Mouse (Mus musculus): ENCODE data around the gene Asrgl1.

Gene Asrgl1

GRCm38 (mm10) chr19:9071456-9072156 is 63.8 kb downstream of the Asrgl1 start:
- peak in 1 of 2 experiments; percentile 23 for DNase-seq (ENCODE audit: low spot score in 2 of 2)

GRCm38 (mm10) chr19:9070316-9070715 is 65.1 kb downstream of the Asrgl1 start:
- DNase-seq (ENCODE audit: low spot score in 2 of 2), result no peak

DNA sequence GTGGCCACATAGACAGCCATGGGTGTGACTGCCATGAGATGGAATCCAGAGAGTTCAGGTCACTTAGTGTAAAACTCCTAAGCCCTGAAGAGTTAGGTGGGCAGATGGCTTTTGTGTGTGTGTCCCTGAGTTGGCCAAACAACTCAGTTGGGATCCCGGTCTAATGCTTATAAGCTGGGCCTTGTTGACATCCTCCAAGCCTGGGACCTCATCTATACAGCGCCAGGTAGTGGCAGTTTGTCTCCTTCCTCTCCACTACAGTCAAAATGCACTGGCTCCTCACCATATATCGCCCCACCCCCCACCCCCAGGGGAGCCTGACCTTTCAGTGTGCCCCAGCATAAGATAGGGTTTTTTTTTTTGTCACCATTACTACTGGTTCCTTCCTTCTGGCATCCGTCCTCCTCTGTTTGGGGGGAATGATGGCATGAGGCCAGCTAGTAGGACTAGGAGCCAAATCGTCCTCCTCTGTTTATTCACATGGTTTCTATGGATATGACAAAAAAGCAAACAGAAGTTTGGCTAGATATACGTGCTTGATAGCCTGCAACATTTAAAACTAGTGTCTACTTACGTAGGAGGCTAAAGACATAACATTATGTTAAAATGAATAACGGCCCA is 65.6 kb downstream of the Asrgl1 start:
- DNase-seq (ENCODE audit: low spot score in 2 of 2), result no peak

- peak in 1 of 2 experiments; percentile 20 for DNase-seq (ENCODE audit: low spot score in 2 of 2)
Observed at GRCm38 (mm10) chr19:9067292-9067691, 68.1 kb downstream of the Asrgl1 start.

DNA sequence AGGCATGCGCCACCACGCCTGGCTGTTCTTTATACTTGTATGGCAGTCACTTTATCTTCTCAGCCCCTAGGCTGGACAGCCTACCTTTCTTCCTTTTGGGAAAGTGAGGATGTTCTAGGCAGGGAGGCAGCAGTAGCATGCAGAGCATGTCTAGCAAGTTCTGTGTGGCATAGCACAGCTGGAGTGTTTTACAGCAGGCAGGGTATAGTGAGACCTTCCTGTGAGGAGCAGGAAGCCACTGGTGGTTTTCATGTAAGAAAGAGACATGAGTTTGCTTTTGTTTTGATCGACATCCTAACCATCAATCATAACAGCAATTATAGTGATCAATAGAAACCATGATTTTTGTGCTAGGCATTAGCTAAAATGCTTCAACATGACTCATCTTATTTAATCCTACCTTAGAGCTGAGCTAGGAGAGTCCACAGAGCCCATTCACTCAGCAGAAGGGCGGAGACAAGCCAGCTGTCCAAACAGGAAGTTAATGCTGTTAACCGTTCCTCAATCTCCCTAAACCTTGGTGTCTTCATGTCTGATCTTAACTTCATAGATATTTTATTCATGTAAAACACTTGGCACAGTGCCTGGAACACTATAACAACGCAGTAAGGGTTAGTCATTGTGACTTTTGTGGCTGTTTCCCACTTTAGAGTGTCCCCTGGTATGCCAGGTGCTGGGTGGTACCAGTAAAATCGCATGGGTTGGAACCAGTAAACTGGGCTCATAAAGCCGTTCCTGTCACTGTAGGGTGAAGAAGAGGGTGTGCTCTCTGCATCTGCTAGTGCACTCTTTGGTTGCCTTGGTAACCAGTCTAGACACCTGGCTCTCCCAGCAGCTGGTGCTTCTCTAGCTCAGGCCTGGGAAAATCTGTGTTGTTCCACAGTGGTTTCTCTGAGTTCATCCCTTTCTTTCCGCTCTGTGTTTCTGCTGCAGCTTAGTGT is 69.5 kb downstream of the Asrgl1 start:
- no peak for DNase-seq (ENCODE audit: low spot score in 2 of 2)

DNA sequence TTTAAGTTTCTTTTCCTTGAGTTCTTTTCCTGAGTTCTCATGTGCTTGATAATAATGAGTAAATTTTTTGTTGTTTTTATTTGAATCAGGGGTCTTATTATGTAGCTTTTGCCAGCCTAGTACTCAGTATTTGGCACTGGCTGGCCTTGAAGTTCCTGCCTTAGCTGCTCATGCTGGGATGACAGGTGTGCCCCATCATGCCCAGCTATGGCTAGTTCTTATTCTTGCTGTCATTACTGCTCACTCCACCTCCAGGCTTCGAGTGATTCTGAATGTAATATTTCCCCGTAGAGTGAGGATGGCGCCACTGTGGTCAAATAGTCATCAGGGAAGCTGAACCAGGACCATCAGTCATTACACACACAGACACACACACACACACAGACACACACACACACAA is 71.6 kb downstream of the Asrgl1 start:
- DNase-seq (ENCODE audit: low spot score in 2 of 2), result no peak

GRCm38 (mm10) chr19:9062822-9063221 is 72.6 kb downstream of the Asrgl1 start:
- no peak for DNase-seq (ENCODE audit: low spot score in 2 of 2)

DNA sequence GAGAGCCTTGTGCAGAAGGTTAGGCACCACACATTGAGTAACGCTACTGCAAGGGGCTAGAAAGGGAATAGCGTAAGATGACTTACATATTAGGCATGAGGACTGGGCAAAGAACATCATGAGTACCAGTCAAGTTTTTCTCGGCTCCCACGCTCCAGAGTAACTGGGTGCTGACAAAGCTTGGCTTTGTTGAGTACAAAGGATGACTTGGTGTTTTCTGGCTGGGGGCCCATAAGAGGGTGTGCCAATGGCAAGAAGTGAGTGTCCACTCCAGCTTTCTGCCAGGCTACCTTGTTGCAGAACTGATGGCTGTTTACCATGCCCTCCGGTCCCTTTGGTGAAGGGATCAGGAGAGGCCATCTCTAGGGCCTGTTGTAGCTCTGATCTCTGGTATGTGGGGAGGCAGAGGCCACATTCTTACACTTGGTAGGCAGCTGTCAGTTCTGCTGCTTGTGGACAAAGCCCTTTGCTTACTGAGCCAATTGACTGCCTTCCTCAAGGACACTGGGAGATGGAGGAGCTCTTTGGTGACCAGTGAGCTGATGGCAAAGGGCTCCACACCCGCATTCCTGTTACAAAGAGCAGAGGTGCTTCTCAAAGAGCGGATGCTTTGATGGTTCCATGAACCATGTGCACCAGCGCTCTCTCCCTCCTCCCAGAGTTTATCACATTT is 74.1 kb downstream of the Asrgl1 start:
- no peak for DNase-seq (ENCODE audit: low spot score in 2 of 2)

GRCm38 (mm10) chr19:9060103-9060502 is 75.3 kb downstream of the Asrgl1 start:
- DNase-seq (ENCODE audit: low spot score in 2 of 2), result no peak

Data from spleen, postnatal 14 days (tissue).